Mouse (Mus musculus) myocyte (in vitro differentiated cells): ENCODE data around the gene Pcare. TPM values are rescaled to one million over a fixed set of nuclear protein-coding genes. Genes with fewer than 3 reads are reported as not detected.
A peak's percentile ranks its signal among the peaks of the same experiment; 100 is the strongest.

ENCODE experiments used
- H3K27me3 ChIP-seq: one replicate; pipeline ENCODE4 v1.6.1; 2011; ENCODE audit not compliant: control insufficient read depth, insufficient read depth, insufficient read length
- H3K36me3 ChIP-seq: one replicate; pipeline ENCODE4 v1.6.1; 2011; ENCODE audit not compliant: control insufficient read depth, insufficient read depth
- H3K4me2 ChIP-seq: one replicate; pipeline ENCODE4 v1.6.1; 2011; ENCODE audit warnings: low read depth, control low read depth
- H3K4me3 ChIP-seq: one replicate; pipeline ENCODE4 v1.5.1; 2011; ENCODE audit warnings: mild to moderate bottlenecking, control low read depth, moderate library complexity
- H3K79me2 ChIP-seq: one replicate; pipeline ENCODE4 v1.6.1; 2011; ENCODE audit not compliant: control insufficient read depth, insufficient read depth
- H3ac ChIP-seq: one replicate; pipeline ENCODE4 v1.6.1; 2011; ENCODE audit not compliant: control insufficient read depth, insufficient read length
- CEBPB ChIP-seq: IDR thresholded peaks from 2 replicates; pipeline ENCODE4 v1.6.1; 2011; ENCODE audit warnings: mild to moderate bottlenecking, moderate library complexity; ENCODE audit not compliant: poor library complexity, insufficient read depth, severe bottlenecking
- E2F4 ChIP-seq: IDR thresholded peaks from one replicate; pipeline ENCODE4 v1.6.1; 2011; ENCODE audit warnings: mild to moderate bottlenecking, control low read depth, moderate library complexity; ENCODE audit not compliant: insufficient read depth
- MAX ChIP-seq: IDR thresholded peaks from one replicate; pipeline ENCODE4 v1.6.1; 2011; ENCODE audit warnings: low read depth, mild to moderate bottlenecking, control low read depth
- MYOD1 ChIP-seq, 3 experiments: IDR thresholded peaks; one replicate each; pipeline ENCODE4 v1.6.1; 2011; ENCODE audit warnings: control low read depth in 2 of 3, low read depth in 2 of 3, mild to moderate bottlenecking in 2 of 3, moderate library complexity in 1 of 3; ENCODE audit not compliant: insufficient read length in 2 of 3, control insufficient read depth in 1 of 3
- MYOG ChIP-seq, 3 experiments: IDR thresholded peaks; one replicate each; pipeline ENCODE4 v1.6.1; 2011; ENCODE audit warnings: control low read depth in 2 of 3, low read depth in 2 of 3, mild to moderate bottlenecking in 2 of 3; ENCODE audit not compliant: insufficient read length in 2 of 3, control insufficient read depth in 1 of 3, insufficient read depth in 1 of 3
- POLR2A ChIP-seq: IDR thresholded peaks from one replicate; pipeline ENCODE4 v1.6.1; 2011; ENCODE audit warnings: low read depth, mild to moderate bottlenecking, control low read depth, moderate library complexity; ENCODE audit not compliant: insufficient read length
- POLR2AphosphoS2 ChIP-seq: IDR thresholded peaks from one replicate; pipeline ENCODE4 v1.6.1; 2011; ENCODE audit warnings: low read depth, control low read depth; ENCODE audit not compliant: insufficient read length
- REST ChIP-seq: IDR thresholded peaks from one replicate; pipeline ENCODE4 v1.6.1; 2011; ENCODE audit warnings: mild to moderate bottlenecking, control low read depth, moderate library complexity; ENCODE audit not compliant: insufficient read depth, insufficient read length
- SRF ChIP-seq: IDR thresholded peaks from one replicate; pipeline ENCODE4 v1.6.1; 2011; ENCODE audit warnings: low read depth; ENCODE audit not compliant: control insufficient read depth, insufficient read length
- TCF12 ChIP-seq: IDR thresholded peaks from one replicate; pipeline ENCODE4 v1.6.1; 2011; ENCODE audit warnings: mild to moderate bottlenecking, control low read depth; ENCODE audit not compliant: poor library complexity, insufficient read depth, severe bottlenecking
- TCF3 ChIP-seq: IDR thresholded peaks from one replicate; pipeline ENCODE4 v1.6.1; 2011; ENCODE audit warnings: low read depth, control low read depth; ENCODE audit not compliant: insufficient read length
- USF1 ChIP-seq: IDR thresholded peaks from one replicate; pipeline ENCODE4 v1.6.1; 2011; ENCODE audit warnings: low read depth, mild to moderate bottlenecking, control low read depth, moderate library complexity
- polyA plus RNA-seq: library from polyadenylated mRNA; unstranded; fragments of >200 nt; fragmentation: generic; extraction: Trizol; gene quantifications from one replicate; pipeline ENCODE4 v1.2.1, GENCODE M21; 2012; ENCODE audit warnings: missing spikeins

The Pcare gene
- polyA plus RNA-seq = not detected

- Histone ChIP-seq H3K4me2 (no peak within 1 kb of the TSS), H3K79me2 (no peaks in the 10 kb centered on the region), H3K36me3 (no peaks in the 10 kb centered on the region), H3ac (no peak within 1 kb of the TSS), H3K27me3 (no peaks in the 10 kb centered on the region), H3K4me3 (no peak within 1 kb of the TSS)
- TF ChIP-seq REST (no peak), MYOD1 (IDR thresholded peaks at IDR 0.05; ENCODE audit: control insufficient read depth in 1 of 3, insufficient read length in 2 of 3, low read depth in 2 of 3) (no peak)
Measured at GRCm38 (mm10) chr17:71752831-71753230, at the start of gene Pcare. Pcare (minus strand) TSS chr17:71752894.

DNA sequence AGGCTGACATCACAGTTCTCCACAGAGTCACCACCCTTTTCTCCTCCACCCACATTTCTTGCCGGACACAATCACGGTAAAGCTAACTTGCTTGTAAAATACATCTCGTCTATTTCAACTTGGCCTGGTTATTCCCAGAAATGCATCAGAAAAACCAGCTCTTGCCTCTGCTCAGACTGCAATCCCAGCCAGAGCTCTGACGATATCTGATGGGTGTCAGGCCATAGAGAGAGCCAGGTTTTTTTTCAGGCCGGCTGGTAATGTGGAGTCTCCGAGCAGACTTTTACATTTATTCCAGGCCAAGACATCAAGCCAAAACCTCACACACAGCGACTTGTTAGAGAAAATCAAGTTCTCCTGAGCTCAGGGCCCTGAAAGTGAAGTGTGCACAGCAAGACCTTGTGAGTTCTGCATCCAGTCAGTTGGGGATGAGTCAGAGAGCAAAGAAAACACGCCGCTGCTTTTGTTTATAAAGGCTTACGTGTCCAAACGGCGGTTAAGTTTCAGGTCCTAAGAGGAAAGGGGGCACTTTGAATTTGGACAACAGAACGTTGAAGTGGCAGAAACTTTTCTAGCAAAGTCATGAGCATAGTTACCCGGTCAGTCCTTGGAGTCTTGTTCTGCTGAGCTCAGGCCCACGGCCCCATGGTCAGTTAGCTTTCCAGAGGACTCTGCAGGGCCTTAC is 43.0 kb upstream of the Pcare start:
- Histone ChIP-seq H3K36me3 (no peaks in the 10 kb centered on the region), H3K4me2 (peak overlapping the region; percentile 55), H3K4me3 (no peak overlapping the region), H3ac (no peak overlapping the region), H3K79me2 (no peaks in the 10 kb centered on the region), H3K27me3 (no peaks in the 10 kb centered on the region)
- TF ChIP-seq POLR2AphosphoS2 (no peak), REST (no peak), POLR2A (no peak), SRF (no peak), USF1 (no peak), MAX (no peak), TCF3 (no peak)

DNA sequence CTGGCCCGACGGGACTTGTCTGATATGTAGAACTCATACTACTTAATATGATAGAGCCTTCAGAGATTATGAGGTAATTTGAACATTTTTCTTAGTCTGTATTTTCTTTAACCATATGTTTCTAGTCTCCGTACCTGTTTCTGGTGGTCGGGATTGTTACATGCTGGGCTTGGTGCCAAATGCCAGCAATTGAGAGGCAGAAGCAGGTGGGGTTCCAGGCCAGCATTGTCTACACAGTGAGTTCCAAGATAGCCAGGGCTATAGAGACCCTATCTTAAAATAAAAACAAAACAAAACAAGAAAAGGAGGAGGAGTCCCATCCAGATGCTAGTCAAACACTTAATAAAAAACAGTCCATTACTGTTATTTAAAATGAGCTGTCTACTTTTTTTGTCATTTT is 38.9 kb upstream of the Pcare start:
- no peak overlapping the region for H3K4me2 ChIP-seq
- no peaks in the 10 kb centered on the region for H3K79me2 ChIP-seq
- H3K36me3 ChIP-seq = no peaks in the 10 kb centered on the region
- H3K27me3 ChIP-seq = no peaks in the 10 kb centered on the region
- TF ChIP-seq CEBPB (no peak), USF1 (no peak), MYOG (IDR thresholded peaks at IDR 0.05; ENCODE audit: control insufficient read depth in 1 of 3, insufficient read depth in 1 of 3, insufficient read length in 2 of 3, low read depth in 2 of 3) (no peak), TCF3 (no peak), REST (no peak), MAX (no peak), SRF (no peak), MYOD1 (IDR thresholded peaks at IDR 0.05; ENCODE audit: control insufficient read depth in 1 of 3, insufficient read length in 2 of 3, low read depth in 2 of 3) (peak in 2 of 3 experiments; percentile 71 to 83)
- H3K4me3 ChIP-seq = no peak overlapping the region
- no peak overlapping the region for H3ac ChIP-seq

DNA sequence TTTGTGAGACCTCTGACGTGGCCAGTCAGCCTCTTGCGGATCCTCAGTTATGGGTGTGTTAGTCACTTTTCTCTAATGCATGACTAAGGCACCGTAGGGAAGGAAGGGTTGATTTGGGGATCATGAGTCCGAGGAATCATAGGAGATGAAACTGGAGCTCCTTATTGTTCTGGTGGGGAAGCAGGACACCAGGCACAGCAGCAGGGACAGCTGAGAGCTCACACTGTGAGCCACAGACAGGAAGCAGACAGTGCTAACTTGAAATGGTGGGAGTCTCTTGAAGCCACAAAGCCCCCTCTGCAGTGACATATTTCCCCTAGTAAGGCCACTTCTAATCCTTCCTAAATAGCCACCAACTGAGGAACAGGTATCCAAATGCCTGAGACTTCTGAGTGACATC is 38.4 kb upstream of the Pcare start:
- H3K79me2 ChIP-seq = no peaks in the 10 kb centered on the region
- no peaks in the 10 kb centered on the region for H3K36me3 ChIP-seq
- H3ac ChIP-seq = no peak overlapping the region
- no peak overlapping the region for H3K4me3 ChIP-seq
- peak in 1 of 3 experiments; percentile 37 for TF ChIP-seq MYOG (IDR thresholded peaks at IDR 0.05; ENCODE audit: control insufficient read depth in 1 of 3, insufficient read depth in 1 of 3, insufficient read length in 2 of 3, low read depth in 2 of 3)
- TF ChIP-seq MYOD1 (IDR thresholded peaks at IDR 0.05; ENCODE audit: control insufficient read depth in 1 of 3, insufficient read length in 2 of 3, low read depth in 2 of 3) = peak in 2 of 3 experiments; percentile 52 to 60
- no peak for TF ChIP-seq USF1
- no peaks in the 10 kb centered on the region for H3K27me3 ChIP-seq
- H3K4me2 ChIP-seq = no peak overlapping the region

- Histone ChIP-seq H3K4me2 (no peak overlapping the region), H3K27me3 (no peaks in the 10 kb centered on the region), H3K36me3 (no peaks in the 10 kb centered on the region), H3K4me3 (no peak overlapping the region), H3K79me2 (no peaks in the 10 kb centered on the region), H3ac (no peak overlapping the region)
- TF ChIP-seq E2F4 (no peak), REST (no peak), TCF12 (no peak), MYOD1 (IDR thresholded peaks at IDR 0.05; ENCODE audit: control insufficient read depth in 1 of 3, insufficient read length in 2 of 3, low read depth in 2 of 3) (no peak), POLR2A (no peak), MAX (no peak), USF1 (no peak), POLR2AphosphoS2 (no peak), TCF3 (no peak), SRF (no peak), MYOG (IDR thresholded peaks at IDR 0.05; ENCODE audit: control insufficient read depth in 1 of 3, insufficient read depth in 1 of 3, insufficient read length in 2 of 3, low read depth in 2 of 3) (no peak), CEBPB (no peak)
Measured at GRCm38 (mm10) chr17:71786456-71786855, 33.8 kb upstream of the Pcare start.
